Mouse (Mus musculus) MEL (cell line): ENCODE results near the gene Ptpn22. TPM values are rescaled to one million over a fixed set of nuclear protein-coding genes. Genes with fewer than 3 reads are reported as not detected.

ENCODE experiments used
- DNase-seq: peaks from one replicate; pipeline ENCODE4 v3.0.0; 2011; ENCODE audit warnings: low read depth, low spot score
- H3K27ac ChIP-seq: 2 replicates; pipeline ENCODE4 v1.5.1; 2012; ENCODE audit warnings: low read depth, mild to moderate bottlenecking, control low read depth, low read length, moderate library complexity; ENCODE audit not compliant: control insufficient read depth
- H3K27me3 ChIP-seq, 2 experiments: fragments of 150-350 bp in 1 of 2; sonication (generic) in 1 of 2; 2 replicates each; pipeline ENCODE4 v1.6.1; 2012; ENCODE audit warnings: low read length in 2 of 2, mild to moderate bottlenecking in 2 of 2, improper control_type of control experiment in 1 of 2, moderate library complexity in 1 of 2; ENCODE audit not compliant: insufficient read depth in 2 of 2, control insufficient read depth in 1 of 2
- H3K36me3 ChIP-seq, 2 experiments: 2 replicates each; pipeline ENCODE4 v1.6.1; 2012 to 2014; ENCODE audit warnings: low read length in 2 of 2, improper control_type of control experiment in 1 of 2, inconsistent platforms in 1 of 2, mild to moderate bottlenecking in 1 of 2; ENCODE audit not compliant: insufficient read depth in 2 of 2, control insufficient read depth in 1 of 2
- H3K4me1 ChIP-seq, 2 experiments: fragments of 150-350 bp in 1 of 2; sonication (generic) in 1 of 2; 2 replicates each; pipeline ENCODE4 v1.6.1; 2012; ENCODE audit warnings: low read length in 2 of 2, improper control_type of control experiment in 1 of 2, mild to moderate bottlenecking in 1 of 2; ENCODE audit not compliant: insufficient read depth in 2 of 2, control insufficient read depth in 1 of 2
- H3K4me3 ChIP-seq, 2 experiments: fragments of 150-350 bp in 1 of 2; sonication (generic) in 1 of 2; 2 replicates each; pipeline ENCODE4 v1.5.1; 2012; ENCODE audit warnings: low read depth in 2 of 2, low read length in 2 of 2, mild to moderate bottlenecking in 2 of 2, moderate library complexity in 2 of 2, control low read depth in 1 of 2, improper control_type of control experiment in 1 of 2; ENCODE audit not compliant: control insufficient read depth in 1 of 2, insufficient read depth in 1 of 2
- H3K79me2 ChIP-seq: 2 replicates; pipeline ENCODE4 v1.6.1; 2012; ENCODE audit warnings: mild to moderate bottlenecking, low read length, moderate library complexity; ENCODE audit not compliant: control insufficient read depth, poor library complexity, insufficient read depth
- H3K9ac ChIP-seq: 2 replicates; pipeline ENCODE4 v1.6.1; 2012; ENCODE audit warnings: low read depth, mild to moderate bottlenecking, control low read depth, low read length, moderate library complexity; ENCODE audit not compliant: control insufficient read depth, poor library complexity, severe bottlenecking
- H3K9me3 ChIP-seq: fragments of 150-350 bp; sonication (generic); replicated peaks from 2 replicates; pipeline ENCODE4 v1.6.1; 2012; ENCODE audit warnings: mild to moderate bottlenecking, low read length, improper control_type of control experiment, moderate library complexity; ENCODE audit not compliant: insufficient read depth
- CHD2 ChIP-seq: IDR thresholded peaks from 2 replicates; pipeline ENCODE4 v1.6.1; 2011; ENCODE audit warnings: low read length, improper control_type of control experiment
- CTCF ChIP-seq, 3 experiments: IDR thresholded peaks in 2 of 3; conservative IDR thresholded peaks in 1 of 3; 2 replicates each; pipeline ENCODE4 v1.5.1; 2011 to 2012; ENCODE audit warnings: low read length in 3 of 3, low read depth in 2 of 3, mild to moderate bottlenecking in 2 of 3, improper control_type of control experiment in 1 of 3, inconsistent platforms in 1 of 3, mixed read lengths in 1 of 3, moderate library complexity in 1 of 3; ENCODE audit not compliant: control insufficient read depth in 1 of 3, insufficient read depth in 1 of 3, poor library complexity in 1 of 3, severe bottlenecking in 1 of 3
- E2F4 ChIP-seq: IDR thresholded peaks from 2 replicates; pipeline ENCODE4 v1.6.1; 2011; ENCODE audit warnings: low read depth, low read length, improper control_type of control experiment, borderline replicate concordance
- EP300 ChIP-seq, 2 experiments: IDR thresholded peaks; 2 replicates each; pipeline ENCODE4 v1.6.1; 2011; ENCODE audit warnings: improper control_type of control experiment in 2 of 2, low read length in 2 of 2, low read depth in 1 of 2, mild to moderate bottlenecking in 1 of 2
- ETS1 ChIP-seq: IDR thresholded peaks from 2 replicates; pipeline ENCODE4 v1.6.1; 2012; ENCODE audit warnings: low read depth, mild to moderate bottlenecking, inconsistent platforms, low read length, improper control_type of control experiment, moderate library complexity
- GATA1 ChIP-seq: IDR thresholded peaks from 2 replicates; pipeline ENCODE4 v1.6.1; 2011; ENCODE audit warnings: low read depth, low read length, improper control_type of control experiment
- HCFC1 ChIP-seq: IDR thresholded peaks from 2 replicates; pipeline ENCODE4 v1.6.1; 2012; ENCODE audit warnings: low read depth, mild to moderate bottlenecking, inconsistent platforms, low read length, improper control_type of control experiment, moderate library complexity
- KAT2A ChIP-seq: conservative IDR thresholded peaks from 2 replicates; pipeline ENCODE4 v1.6.1; 2012; ENCODE audit warnings: low read depth, low read length, improper control_type of control experiment, inconsistent platforms
- MEF2A ChIP-seq: IDR thresholded peaks from 2 replicates; pipeline ENCODE4 v1.6.1; 2014; ENCODE audit warnings: low read depth, mild to moderate bottlenecking, inconsistent platforms, low read length, improper control_type of control experiment; ENCODE audit not compliant: poor library complexity, insufficient replicate concordance, severe bottlenecking; ENCODE audit errors: extremely low read depth
- MXI1 ChIP-seq: IDR thresholded peaks from 2 replicates; pipeline ENCODE4 v1.6.1; 2011; ENCODE audit warnings: mild to moderate bottlenecking, low read depth, low read length, improper control_type of control experiment
- MYC ChIP-seq: IDR thresholded peaks from 2 replicates; pipeline ENCODE4 v1.6.1; 2011; ENCODE audit warnings: low read depth, mild to moderate bottlenecking, low read length, improper control_type of control experiment, moderate library complexity
- NELFE ChIP-seq: IDR thresholded peaks from 2 replicates; pipeline ENCODE4 v1.6.1; 2011; ENCODE audit warnings: low read depth, low read length, improper control_type of control experiment
- NRF1 ChIP-seq: IDR thresholded peaks from 2 replicates; pipeline ENCODE4 v1.6.1; 2014; ENCODE audit warnings: low read depth, mild to moderate bottlenecking, inconsistent platforms, low read length, improper control_type of control experiment, moderate library complexity; ENCODE audit not compliant: poor library complexity, insufficient read depth, severe bottlenecking
- POLR2AphosphoS2 ChIP-seq: IDR thresholded peaks from 2 replicates; pipeline ENCODE4 v1.6.1; 2011; ENCODE audit warnings: low read length, improper control_type of control experiment
- SIN3A ChIP-seq: IDR thresholded peaks from 2 replicates; pipeline ENCODE4 v1.6.1; 2012; ENCODE audit warnings: low read length, improper control_type of control experiment, inconsistent platforms
- SMC3 ChIP-seq: IDR thresholded peaks from 2 replicates; pipeline ENCODE4 v1.6.1; 2011; ENCODE audit warnings: low read depth, low read length, improper control_type of control experiment
- TAL1 ChIP-seq: IDR thresholded peaks from 2 replicates; pipeline ENCODE4 v1.6.1; 2012; ENCODE audit warnings: mild to moderate bottlenecking, inconsistent platforms, low read length, moderate library complexity, mixed read lengths
- UBTF ChIP-seq: IDR thresholded peaks from 2 replicates; pipeline ENCODE4 v1.6.1; 2012; ENCODE audit warnings: low read depth, mild to moderate bottlenecking, inconsistent platforms, low read length, improper control_type of control experiment, moderate library complexity, borderline replicate concordance; ENCODE audit not compliant: insufficient read depth
- ZNF384 ChIP-seq: IDR thresholded peaks from 2 replicates; pipeline ENCODE4 v1.6.1; 2012; ENCODE audit warnings: low read depth, mild to moderate bottlenecking, inconsistent platforms, low read length, improper control_type of control experiment
- polyA plus RNA-seq, 2 experiments: library from polyadenylated mRNA; stranded (reverse) in 1 of 2; unstranded in 1 of 2; fragments of >175 nt in 1 of 2; fragments of >200 nt in 1 of 2; gene quantifications; 2 replicates each; pipeline versions ENCODE4 v1.2.1 to v1.2.4; 2012; ENCODE audit warnings: low replicate concordance in 2 of 2, low read depth in 1 of 2; ENCODE audit not compliant: insufficient read length in 2 of 2, insufficient read depth in 1 of 2, missing spikeins in 1 of 2
- total RNA-seq: library from RNA; depleted of rRNA; stranded (reverse); fragments of 300-350 nt; gene quantifications from 2 replicates; pipeline ENCODE4 v1.2.3, GENCODE M21; 2012

Ptpn22 gene
- total and polyA plus RNA-seq, 3 experiments, result 0.06 TPM; not detected in 2

DNA sequence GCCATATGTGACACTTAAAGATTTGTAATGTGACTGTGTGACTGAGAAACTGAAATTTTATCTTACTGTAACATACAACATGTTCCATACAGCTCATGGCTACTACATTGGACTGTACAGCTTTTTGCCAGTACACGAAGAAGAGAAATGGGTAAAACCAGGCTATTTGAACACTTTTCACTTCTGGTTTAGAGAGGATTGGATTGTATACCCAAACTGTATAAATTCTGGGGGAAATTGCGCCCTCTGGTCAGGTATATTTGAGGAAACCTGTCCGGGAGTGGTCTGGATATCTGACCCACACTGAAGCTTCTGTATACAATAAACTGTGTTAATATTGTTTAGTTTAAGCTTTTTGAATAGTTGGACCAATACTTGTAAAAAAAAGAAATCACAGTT lies 57.2 kb downstream of the Ptpn22 start:
- Histone ChIP-seq H3K9ac (peak overlapping the region; percentile 72), H3K27me3 (no peaks in the 10 kb centered on the region), H3K4me3 (peak overlapping the region; percentile 41 to 93), H3K9me3 (no peaks in the 10 kb centered on the region), H3K27ac (peak overlapping the region; percentile 41), H3K36me3 (peaks cover 1 to 29% of the 10 kb centered on the region in 2 experiments; a peak in 3 of 4 replicates), H3K4me1 (peaks cover 9 to 10% of the 10 kb centered on the region in 2 experiments), H3K79me2 (peaks cover 44% of the 10 kb centered on the region)
- DNase-seq, result no peak
- TF ChIP-seq MXI1, result peak; percentile 11; the same call in 1 of the 2 replicates
- TF ChIP-seq CTCF (IDR thresholded peaks at IDR 0.05 in 2 of 3, conservative IDR thresholded peaks at IDR 0.05 in 1 of 3; ENCODE audit: control insufficient read depth in 1 of 3, insufficient read depth in 1 of 3, low read depth in 2 of 3, low read length in 3 of 3, poor library complexity in 1 of 3, severe bottlenecking in 1 of 3), result peak in 1 of 3 experiments; percentile 12; a peak in 1 of 6 replicates
- no peak for TF ChIP-seq EP300 (IDR thresholded peaks at IDR 0.05; ENCODE audit: low read depth in 1 of 2, low read length in 2 of 2)
- no peak for TF ChIP-seq KAT2A

DNA sequence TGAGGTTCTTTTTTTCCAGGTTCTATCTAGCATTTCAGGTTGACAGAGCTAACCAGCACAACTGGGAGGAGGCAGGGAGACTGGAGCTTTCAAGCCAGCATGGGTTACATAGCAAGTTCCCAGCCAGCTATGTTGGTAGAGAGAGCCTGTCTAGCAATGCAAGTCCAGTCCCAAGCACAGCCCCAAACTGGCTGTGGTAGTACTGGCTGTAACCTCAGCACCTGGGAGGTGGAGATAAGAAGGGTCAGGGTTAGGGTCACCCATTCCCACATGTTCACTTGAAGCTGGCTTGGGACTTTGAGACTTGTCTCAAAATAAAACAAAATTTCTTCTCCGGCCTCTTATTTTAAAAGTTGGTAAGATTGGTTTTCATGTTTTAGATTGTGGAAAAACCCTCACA lies 60.5 kb downstream of the Ptpn22 start:
- DNase-seq, result no peak
- H3K36me3 ChIP-seq, result peaks cover 4 to 46% of the 10 kb centered on the region in 2 experiments; a peak in 3 of 4 replicates
- no peak overlapping the region for H3K4me3 ChIP-seq
- H3K4me1 ChIP-seq, result peaks cover 13 to 37% of the 10 kb centered on the region in 2 experiments
- peak; percentile 71 for TF ChIP-seq TAL1
- TF ChIP-seq POLR2AphosphoS2, result no peak
- peaks cover 56% of the 10 kb centered on the region for H3K79me2 ChIP-seq
- H3K27ac ChIP-seq, result no peak overlapping the region
- no peak overlapping the region for H3K9ac ChIP-seq
- no peaks in the 10 kb centered on the region for H3K9me3 ChIP-seq
- H3K27me3 ChIP-seq, result no peaks in the 10 kb centered on the region

DNA sequence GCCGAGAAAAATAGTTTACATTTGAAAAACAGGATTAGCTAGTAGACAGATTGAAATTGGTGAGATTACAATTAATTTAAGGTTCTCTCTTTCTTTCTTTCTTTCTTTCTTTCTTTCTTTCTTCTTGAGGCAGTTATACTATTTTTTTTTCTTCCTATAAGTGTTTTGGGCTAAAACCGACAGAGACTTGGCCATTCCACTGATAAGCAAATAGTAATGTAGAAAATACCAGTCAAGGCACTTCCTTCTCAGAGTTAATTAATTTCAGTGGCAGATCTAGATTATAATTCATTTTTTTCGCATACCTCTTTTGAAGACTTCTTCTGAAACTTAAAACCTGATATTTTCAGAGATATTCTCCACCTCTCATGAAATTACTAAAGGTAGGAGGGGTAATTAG lies 65.7 kb downstream of the Ptpn22 start:
- Histone ChIP-seq H3K27ac (no peak overlapping the region), H3K27me3 (no peaks in the 10 kb centered on the region), H3K79me2 (peaks cover 42% of the 10 kb centered on the region), H3K9me3 (no peaks in the 10 kb centered on the region), H3K4me1 (peaks cover 7 to 42% of the 10 kb centered on the region in 2 experiments), H3K4me3 (peak overlapping the region in 1 of 2 experiments; percentile 7; a peak in 1 of 4 replicates), H3K36me3 (peaks cover 24 to 38% of the 10 kb centered on the region in 2 experiments), H3K9ac (no peak overlapping the region)
- peak; percentile 36 for DNase-seq
- peak; percentile 57; the same call in 1 of the 2 replicates for TF ChIP-seq GATA1
- no peak for TF ChIP-seq HCFC1
- no peak for TF ChIP-seq NRF1
- no peak for TF ChIP-seq MEF2A
- TF ChIP-seq ZNF384, result peak; percentile 84
- no peak for TF ChIP-seq UBTF
- no peak for TF ChIP-seq CHD2
- TF ChIP-seq NELFE, result no peak
- TF ChIP-seq SMC3, result no peak
- TF ChIP-seq EP300 (IDR thresholded peaks at IDR 0.05; ENCODE audit: low read depth in 1 of 2, low read length in 2 of 2), result peak; percentile 34 to 67; a peak in 3 of 4 replicates
- no peak for TF ChIP-seq ETS1
- peak; percentile 22; the same call in 1 of the 2 replicates for TF ChIP-seq SIN3A
- no peak for TF ChIP-seq MYC
- no peak for TF ChIP-seq E2F4
